In the genomic region with DNA sequence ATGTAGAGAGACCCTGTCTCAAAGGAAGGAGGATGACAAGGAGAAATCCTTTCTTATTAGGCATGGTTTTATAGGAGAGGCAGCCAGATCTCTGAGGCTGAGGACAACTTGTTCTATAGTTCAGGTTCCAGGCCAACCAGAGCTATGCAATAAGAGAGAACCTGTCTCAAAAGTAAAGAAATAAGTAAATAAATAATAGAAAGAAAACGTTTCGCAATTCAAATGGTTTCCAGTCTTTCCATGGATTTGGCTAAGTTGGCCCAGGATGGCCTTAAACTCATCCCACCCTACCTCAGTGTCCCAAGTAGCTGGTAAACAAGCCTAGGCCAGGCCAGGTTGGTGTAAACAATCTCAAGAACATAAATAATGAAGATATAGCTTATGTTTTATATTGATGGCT, we compare ENCODE assay signal across 28 mouse cellular contexts. TPM values are rescaled to one million over a fixed set of nuclear protein-coding genes. Genes with fewer than 3 reads are reported as not detected.
DNase-seq lines count a peak whose midpoint lies in the region; ATAC-seq and TF ChIP-seq lines count a peak whose summit lies in the region.
"Had no signal": no experiment of that assay in that cellular context is flagged by ENCODE, and none has a peak within 500 bp of the region (broad histone marks: within the 10 kb centered on the region; RNA-seq: fewer than 3 reads in every experiment).

No protein-coding gene starts in this region.

- TF ChIP-seq POLR2A in liver, adult 2 months (IDR thresholded peaks at IDR 0.05; ENCODE audit: extremely low read depth, insufficient read depth, low read length), result no peak
- no peak for TF ChIP-seq POLR2A in ES-Bruce4 (IDR thresholded peaks at IDR 0.05; ENCODE audit: insufficient read depth, low read length)

- no peaks in the 10 kb centered on the region for H3K27me3 ChIP-seq in liver, adult 2 months (ENCODE audit: control insufficient read depth, insufficient read depth, low read length)
- H3K27me3 ChIP-seq in liver, postnatal 0 days (ENCODE audit: insufficient read depth, low read length), result 0 out of 2 replicates have a peak, but pooled peaks cover 6% of the 10 kb centered on the region
- peaks cover 59% of the 10 kb centered on the region for H3K27me3 ChIP-seq in liver, embryonic 12.5 days (replicated peaks)
- no peaks in the 10 kb centered on the region for H3K27me3 ChIP-seq in C2C12 (ENCODE audit: control insufficient read depth, insufficient read depth, insufficient read length)
- H3K27me3 ChIP-seq in ES-Bruce4 (ENCODE audit: control insufficient read depth, insufficient read depth, low read length, poor library complexity, severe bottlenecking), result no peaks in the 10 kb centered on the region
- H3K27me3 ChIP-seq: Patski had no signal

- TF ChIP-seq CTCF in liver, adult 2 months (IDR thresholded peaks at IDR 0.05; ENCODE audit: low read depth, low read length), result no peak
- no peak for TF ChIP-seq CTCF in liver, postnatal 0 days (IDR thresholded peaks at IDR 0.05; ENCODE audit: low read depth)
- no peak for TF ChIP-seq CTCF in C2C12 (IDR thresholded peaks at IDR 0.05; ENCODE audit: control insufficient read depth, insufficient read depth, insufficient read length)
- TF ChIP-seq CTCF in ES-Bruce4 (IDR thresholded peaks at IDR 0.05; ENCODE audit: low read depth, low read length), result no peak

- ATAC-seq in liver, postnatal 0 days, result peak; percentile 14; the same call in 1 of the 2 replicates
- ATAC-seq in liver, embryonic 12.5 days, result no peak
- ATAC-seq: activated CD4-positive, CD25-positive, alpha-beta regulatory T cell, adult 4 months; CD4-positive, CD25-positive, alpha-beta regulatory T cell, adult 4 months; Patski had no signal

- no peak overlapping the region for H3K4me3 ChIP-seq in liver, adult 2 months (ENCODE audit: insufficient read depth, low read depth, low read length)
- no peak overlapping the region for H3K4me3 ChIP-seq in liver, postnatal 0 days (ENCODE audit: low read depth, low read length)
- no peak overlapping the region for H3K4me3 ChIP-seq in liver, embryonic 12.5 days
- H3K4me3 ChIP-seq in C2C12 (ENCODE audit: insufficient read depth, poor library complexity, severe bottlenecking), result no peak overlapping the region
- no peak overlapping the region for H3K4me3 ChIP-seq in ES-Bruce4 (ENCODE audit: low read depth, low read length)

- no peaks in the 10 kb centered on the region for H3K9me3 ChIP-seq in liver, postnatal 0 days (ENCODE audit: low read length)
- no peaks in the 10 kb centered on the region for H3K9me3 ChIP-seq in liver, embryonic 12.5 days (replicated peaks)
- H3K9me3 ChIP-seq in ES-Bruce4 (replicated peaks; ENCODE audit: control insufficient read depth, insufficient read depth, low read length, poor library complexity, severe bottlenecking), result no peaks in the 10 kb centered on the region
- H3K9me3 ChIP-seq: G1E had no signal

- peaks cover 27% of the 10 kb centered on the region for H3K79me2 ChIP-seq in liver, adult 2 months (ENCODE audit: control insufficient read depth, insufficient read depth, low read length)
- peaks cover 33% of the 10 kb centered on the region for H3K79me2 ChIP-seq in C2C12 (ENCODE audit: control insufficient read depth, insufficient read depth)

- no peak overlapping the region for H3K4me2 ChIP-seq in liver, postnatal 0 days (ENCODE audit: low read depth, low read length)
- H3K4me2 ChIP-seq in liver, embryonic 12.5 days, result no peak overlapping the region

- peaks cover 8% of the 10 kb centered on the region; the same call in 1 of the 2 replicates for H3K36me3 ChIP-seq in liver, adult 2 months (ENCODE audit: control insufficient read depth, insufficient read depth, low read length)
- H3K36me3 ChIP-seq in liver, postnatal 0 days (replicated peaks; ENCODE audit: insufficient read depth, low read length), result no peaks in the 10 kb centered on the region; the same call in 1 of the 2 replicates
- no peaks in the 10 kb centered on the region for H3K36me3 ChIP-seq in liver, embryonic 12.5 days
- H3K36me3 ChIP-seq in C2C12 (ENCODE audit: control insufficient read depth, insufficient read depth) (peaks cover 4% of the 10 kb centered on the region), ES-Bruce4 (ENCODE audit: control insufficient read depth, insufficient read depth, low read length, poor library complexity, severe bottlenecking) (no peaks in the 10 kb centered on the region)
- H3K36me3 ChIP-seq: G1E had no signal

- peaks cover 30% of the 10 kb centered on the region for H3K79me3 ChIP-seq in C2C12 (ENCODE audit: low read depth)

- DNase-seq in liver, adult 2 months (ENCODE audit: extremely low read depth, low read depth, low spot score), result peak; percentile 95
- DNase-seq in liver, result no peak
- DNase-seq in liver, postnatal 0 days, result no peak
- no peak for DNase-seq in spleen, postnatal 4 days (ENCODE audit: low spot score in 2 of 2)
- no peak for DNase-seq in kidney, adult 8-10 months
- DNase-seq: adrenal gland, adult 2 months; adrenal gland, adult 8-10 months; adrenal gland, postnatal 10 days; adrenal gland, postnatal 14 days; adrenal gland, postnatal 25 days; adrenal gland, postnatal 36 days; cerebellum, adult 11 months; cerebellum, adult 11-12 months; cerebellum, adult 18-20 months; cerebellum, adult 2 months had no signal

- peaks cover 15% of the 10 kb centered on the region for H3K4me1 ChIP-seq in liver, adult 2 months (ENCODE audit: control insufficient read depth, insufficient read depth, low read length)
- no peaks in the 10 kb centered on the region for H3K4me1 ChIP-seq in liver, postnatal 0 days (ENCODE audit: insufficient read depth)
- 0 out of 2 replicates have a peak, but pooled peaks cover 4% of the 10 kb centered on the region for H3K4me1 ChIP-seq in liver, embryonic 12.5 days
- peaks cover 9% of the 10 kb centered on the region for H3K4me1 ChIP-seq in ES-Bruce4 (ENCODE audit: control insufficient read depth, insufficient read depth, low read length)

- TF ChIP-seq EP300 in liver, postnatal 0 days (IDR thresholded peaks at IDR 0.05; ENCODE audit: low read depth), result peak; percentile 43; the same call in 1 of the 2 replicates
- no peak for TF ChIP-seq EP300 in ES-Bruce4 (IDR thresholded peaks at IDR 0.05; ENCODE audit: insufficient read depth, low read depth, low read length)

- 18% methylated on average over 2 of the region's 2 CpGs for WGBS in liver, adult 2 months
- WGBS in liver, postnatal 0 days (ENCODE audit: insufficient replicate concordance), result 44% methylated on average over 2 of the region's 2 CpGs
- WGBS in liver, embryonic 12.5 days (ENCODE audit: insufficient replicate concordance), result 58% methylated on average over 2 of the region's 2 CpGs

- H3K9ac ChIP-seq in liver, adult 2 months (ENCODE audit: low read depth, low read length), result 0 out of 2 replicates have a peak overlapping the region, but pooled peaks have one; percentile 37
- H3K9ac ChIP-seq in liver, postnatal 0 days (replicated peaks), result no peak overlapping the region
- no peak overlapping the region for H3K9ac ChIP-seq in liver, embryonic 12.5 days
- peak overlapping the region; percentile 49 for H3K9ac ChIP-seq in ES-Bruce4 (ENCODE audit: low read depth, poor library complexity, severe bottlenecking)

- H3ac ChIP-seq in C2C12 (ENCODE audit: control insufficient read depth, insufficient read length, low read depth), result no peak overlapping the region

- peak overlapping the region; percentile 80 for H3K27ac ChIP-seq in liver, adult 2 months (replicated peaks; ENCODE audit: insufficient read depth, low read depth, low read length)
- H3K27ac ChIP-seq in liver, postnatal 0 days (ENCODE audit: low read depth), result peak overlapping the region; percentile 89
- no peak overlapping the region for H3K27ac ChIP-seq in liver, embryonic 12.5 days
- H3K27ac ChIP-seq in ES-Bruce4 (ENCODE audit: insufficient read depth, low read length), result peak overlapping the region; percentile 87

RNA-seq across cellular contexts. Expression of a gene that starts 1.0 kb away (rescaled TPM):
- total RNA-seq in liver, adult 2 months (2014; rRNA removed), result 511 and 573 TPM in 2 replicates
- polyA plus RNA-seq in liver, adult 2 months (2012; rRNA removed), result 178 and 182 TPM in 2 replicates
- polyA plus RNA-seq in liver, postnatal 0 days (2015; fragmentation: Nextera tagmentation; extraction: Ambion mirVana), result 194 and 208 TPM in 2 replicates
- polyA plus RNA-seq in liver, embryonic 12.5 days (2016; fragmentation: Nextera tagmentation; extraction: Ambion mirVana), result 31.3 and 31.8 TPM in 2 replicates
- 124 TPM for polyA plus RNA-seq in C2C12 (2012; fragmentation: generic; extraction: Trizol)
- polyA plus RNA-seq in ES-Bruce4 (2011; ENCODE audit: insufficient read depth, insufficient read length, low read depth, missing spikeins), result 212 and 213 TPM in 2 replicates
- total RNA-seq: MEL had no signal
- polyA plus RNA-seq: G1E had no signal

RNA-seq across cellular contexts. Expression of a gene that starts 12.1 kb away (rescaled TPM):
- total RNA-seq in liver, adult 2 months (2014; rRNA removed), result 33.7 and 40.9 TPM in 2 replicates
- 145 and 157 TPM in 2 replicates for polyA plus RNA-seq in liver, adult 2 months (2012; rRNA removed)
- polyA plus RNA-seq in liver, postnatal 0 days (2015; fragmentation: Nextera tagmentation; extraction: Ambion mirVana), result 43.5 and 46.2 TPM in 2 replicates
- polyA plus RNA-seq in liver, embryonic 12.5 days (2016; fragmentation: Nextera tagmentation; extraction: Ambion mirVana), result 36.1 and 37.9 TPM in 2 replicates
- polyA plus RNA-seq in C2C12 (2012; fragmentation: generic; extraction: Trizol) (49.6 TPM), ES-Bruce4 (2011; ENCODE audit: insufficient read depth, insufficient read length, low read depth, missing spikeins) (13.3 and 19.8 TPM in 2 replicates)

RNA-seq across cellular contexts. Expression of a gene that starts 16.1 kb away (rescaled TPM):
- total RNA-seq in liver, adult 2 months (2014; rRNA removed), result 0.46 TPM in 1 of 2 replicates, not detected in the other
- polyA plus RNA-seq in liver, adult 2 months (2012; rRNA removed), result 11.7 and 14.2 TPM in 2 replicates
- polyA plus RNA-seq in liver, postnatal 0 days (2015; fragmentation: Nextera tagmentation; extraction: Ambion mirVana), result 5.8 and 6.1 TPM in 2 replicates
- polyA plus RNA-seq in liver, embryonic 12.5 days (2016; fragmentation: Nextera tagmentation; extraction: Ambion mirVana), result 4.7 and 5.2 TPM in 2 replicates
- polyA plus RNA-seq in C2C12 (2012; fragmentation: generic; extraction: Trizol) (29.7 TPM), ES-Bruce4 (2011; ENCODE audit: insufficient read depth, insufficient read length, low read depth, missing spikeins) (2.3 TPM in 1 of 2 replicates, not detected in the other)
- total RNA-seq: ES-E14 had no signal
- polyA plus RNA-seq: CD4-positive, CD25-positive, alpha-beta regulatory T cell, adult 4 months had no signal

RNA-seq across cellular contexts. Expression of a gene that starts 28.8 kb away (rescaled TPM):
- not detected in 2 replicates for total RNA-seq in liver, adult 2 months (2014; rRNA removed)
- polyA plus RNA-seq in liver, adult 2 months (2012; rRNA removed), result not detected in 2 replicates
- polyA plus RNA-seq in liver, postnatal 0 days (2015; fragmentation: Nextera tagmentation; extraction: Ambion mirVana), result not detected in 2 replicates
- not detected in 2 replicates for polyA plus RNA-seq in liver, embryonic 12.5 days (2016; fragmentation: Nextera tagmentation; extraction: Ambion mirVana)
- polyA plus RNA-seq in C2C12 (2012; fragmentation: generic; extraction: Trizol) (not detected), ES-Bruce4 (2011; ENCODE audit: insufficient read depth, insufficient read length, low read depth, missing spikeins) (not detected in 2 replicates)
- total RNA-seq: adrenal gland, adult 18-20 months; adrenal gland, adult 2 months; adrenal gland, adult 8-10 months; adrenal gland, postnatal 10 days; adrenal gland, postnatal 14 days; adrenal gland, postnatal 25 days; adrenal gland, postnatal 36 days; adrenal gland, postnatal 4 days; CH12.LX; G1E; MEL had no signal
- polyA plus RNA-seq: adrenal gland, adult 2 months; brain, embryonic 14.5 days; CD4-positive, CD25-positive, alpha-beta regulatory T cell, adult 4 months; cerebellum, adult 2 months; G1E had no signal

RNA-seq across cellular contexts. Expression of a gene that starts 39.7 kb away (rescaled TPM):
- 0.07 and 0.09 TPM in 2 replicates for total RNA-seq in liver, adult 2 months (2014; rRNA removed)
- polyA plus RNA-seq in liver, adult 2 months (2012; rRNA removed), result 0.04 and 0.05 TPM in 2 replicates
- 0.18 and 0.25 TPM in 2 replicates for polyA plus RNA-seq in liver, postnatal 0 days (2015; fragmentation: Nextera tagmentation; extraction: Ambion mirVana)
- 0.28 and 0.41 TPM in 2 replicates for polyA plus RNA-seq in liver, embryonic 12.5 days (2016; fragmentation: Nextera tagmentation; extraction: Ambion mirVana)
- polyA plus RNA-seq in C2C12 (2012; fragmentation: generic; extraction: Trizol) (0.01 TPM), ES-Bruce4 (2011; ENCODE audit: insufficient read depth, insufficient read length, low read depth, missing spikeins) (0.93 and 1.7 TPM in 2 replicates)
- total RNA-seq: CH12.LX, MEL had no signal
- polyA plus RNA-seq: CD4-positive, CD25-positive, alpha-beta regulatory T cell, adult 4 months; G1E had no signal

Comparison
In these comparisons a context has a peak if more than half of its experiments do, and no peak if none do; other contexts are left out.
1. H3K9ac ChIP-seq: peak in liver, adult 2 months (single experiment) and ES-Bruce4 (single experiment); none in liver, postnatal 0 days (single experiment) and liver, embryonic 12.5 days (single experiment).